ENCODE assay signal across 9 mouse cellular contexts in genomic region chr5:137030416-137030810, GRCm38 (mm10). TPM values are rescaled to one million over a fixed set of nuclear protein-coding genes. Genes with fewer than 3 reads are reported as not detected.
DNase-seq lines count a peak whose midpoint lies in the region; ATAC-seq and TF ChIP-seq lines count a peak whose summit lies in the region.
"Had no signal": no experiment of that assay in that cellular context is flagged by ENCODE, and none has a peak within 500 bp of the region (broad histone marks: within the 10 kb centered on the region; RNA-seq: fewer than 3 reads in every experiment).

No protein-coding gene starts in this region.

- no peak for ATAC-seq in forebrain, embryonic 12.5 days (ENCODE audit: low FRiP score)

- H3K9ac ChIP-seq in forebrain, embryonic 12.5 days: no peak overlapping the region

- peaks cover 2% of the 10 kb centered on the region for H3K36me3 ChIP-seq in forebrain, embryonic 12.5 days (replicated peaks)

- H3K27me3 ChIP-seq in forebrain, embryonic 12.5 days: peaks cover 86% of the 10 kb centered on the region

- no peak for TF ChIP-seq POLR2A in olfactory bulb, adult 2 months (IDR thresholded peaks at IDR 0.05; ENCODE audit: insufficient read depth, low read depth, low read length)

- peak overlapping the region; percentile 49 for H3K4me3 ChIP-seq in forebrain, embryonic 12.5 days (replicated peaks)
- peak overlapping the region; percentile 71 for H3K4me3 ChIP-seq in olfactory bulb, adult 2 months (ENCODE audit: insufficient read depth, low read depth, low read length)

- TF ChIP-seq CTCF in olfactory bulb, adult 2 months (IDR thresholded peaks at IDR 0.05; ENCODE audit: insufficient read depth, low read depth, low read length): no peak

- peak; percentile 55 to 64 for DNase-seq in left cerebral cortex, adult 18-20 months (ENCODE audit: low spot score in 2 of 2)
- DNase-seq in left cerebral cortex, postnatal 4 days: no peak
- peak; percentile 62 to 66 for DNase-seq in layer of hippocampus, postnatal 36 days
- no peak for DNase-seq in cerebellum, adult 11-12 months
- DNase-seq in gastrocnemius, postnatal 10 days: no peak
- no peak for DNase-seq in ovary, adult 18-20 months (ENCODE audit: low spot score)

- intact Hi-C loops in left cerebral cortex, postnatal 4 days (cut with DNase I): loop anchor here (5.0 kb wide), 1 partner anchor 257 kb away; the partner anchor contains the start of gene Ache

- peak overlapping the region; percentile 98 for H3K4me2 ChIP-seq in forebrain, embryonic 12.5 days

- no peak overlapping the region for H3K27ac ChIP-seq in forebrain, embryonic 12.5 days
- H3K27ac ChIP-seq in olfactory bulb, adult 2 months (ENCODE audit: insufficient read depth, low read depth, low read length): peak overlapping the region; percentile 49; the same call in 1 of the 2 replicates

- H3K9me3 ChIP-seq in forebrain, embryonic 12.5 days: no peaks in the 10 kb centered on the region

- 11% methylated on average over 22 of the region's 22 CpGs for WGBS in forebrain, embryonic 12.5 days
- WGBS in olfactory bulb, adult 2 months: 4% methylated on average over 22 of the region's 22 CpGs

- H3K4me1 ChIP-seq in forebrain, embryonic 12.5 days: peaks cover 39% of the 10 kb centered on the region
- H3K4me1 ChIP-seq in olfactory bulb, adult 2 months (ENCODE audit: control insufficient read depth, insufficient read depth, low read length): peaks cover 31% of the 10 kb centered on the region

RNA-seq across cellular contexts. Expression of gene Vgf, which starts 4.2 kb away (rescaled TPM):
- total RNA-seq in left cerebral cortex, adult 18-20 months (2021): 100 to 1,000 TPM; 390 to 400 TPM
- 10 to 100 TPM; 48.5 to 78.9 TPM for total RNA-seq in left cerebral cortex, postnatal 4 days (2021)
- polyA plus RNA-seq in forebrain, embryonic 12.5 days (2016; fragmentation: Nextera tagmentation; extraction: Ambion mirVana): 0.68 and 0.92 TPM in 2 replicates
- 100 to 1,000 TPM; 185 to 237 TPM for total RNA-seq in layer of hippocampus, postnatal 36 days (2021)
- not detected in 2 replicates for polyA plus RNA-seq in olfactory bulb, adult 2 months (2012; ENCODE audit: insufficient read depth, insufficient read length, low replicate concordance, missing spikeins)
- total RNA-seq in gastrocnemius, postnatal 10 days (2021): under 1 TPM; 0.21 to 0.45 TPM
- total RNA-seq: neutrophil, adult 5-6 weeks had no signal

RNA-seq across cellular contexts. Expression of gene Ap1s1, which starts 15.5 kb away (rescaled TPM):
- 100 to 1,000 TPM; 391 to 401 TPM for total RNA-seq in left cerebral cortex, adult 18-20 months (2021)
- total RNA-seq in left cerebral cortex, postnatal 4 days (2021): 100 to 1,000 TPM; 193 to 208 TPM
- polyA plus RNA-seq in forebrain, embryonic 12.5 days (2016; fragmentation: Nextera tagmentation; extraction: Ambion mirVana): 209 and 221 TPM in 2 replicates
- 100 to 1,000 TPM; 286 to 323 TPM for total RNA-seq in layer of hippocampus, postnatal 36 days (2021)
- polyA plus RNA-seq in olfactory bulb, adult 2 months (2012; ENCODE audit: insufficient read depth, insufficient read length, low replicate concordance, missing spikeins): not detected in 2 replicates
- 10 to 100 TPM; 33.4 to 37.0 TPM for total RNA-seq in gastrocnemius, postnatal 10 days (2021)

RNA-seq across cellular contexts. Expression of gene Serpine1, which starts 41.7 kb away (rescaled TPM):
- under 1 TPM; 0.70 to 0.89 TPM for total RNA-seq in left cerebral cortex, adult 18-20 months (2021)
- under 1 TPM; 0.60 TPM for total RNA-seq in left cerebral cortex, postnatal 4 days (2021)
- polyA plus RNA-seq in forebrain, embryonic 12.5 days (2016; fragmentation: Nextera tagmentation; extraction: Ambion mirVana): 0.11 and 0.35 TPM in 2 replicates
- under 1 TPM; 0.37 to 0.56 TPM for total RNA-seq in layer of hippocampus, postnatal 36 days (2021)
- not detected in 2 replicates for polyA plus RNA-seq in olfactory bulb, adult 2 months (2012; ENCODE audit: insufficient read depth, insufficient read length, low replicate concordance, missing spikeins)
- total RNA-seq in gastrocnemius, postnatal 10 days (2021): 1 to 10 TPM; 2.2 to 2.9 TPM
- total RNA-seq: neutrophil, adult 5-6 weeks had no signal

RNA-seq across cellular contexts. Expression of gene Znhit1, which starts 42.6 kb away (rescaled TPM):
- total RNA-seq in left cerebral cortex, adult 18-20 months (2021): 100 to 1,000 TPM in 1 of 2 experiments, 10 to 100 TPM in 1; 96.6 to 107 TPM
- total RNA-seq in left cerebral cortex, postnatal 4 days (2021): 10 to 100 TPM; 90.8 to 93.9 TPM
- polyA plus RNA-seq in forebrain, embryonic 12.5 days (2016; fragmentation: Nextera tagmentation; extraction: Ambion mirVana): 97.9 and 102 TPM in 2 replicates
- total RNA-seq in layer of hippocampus, postnatal 36 days (2021): 10 to 100 TPM; 82.4 to 85.2 TPM
- not detected in 2 replicates for polyA plus RNA-seq in olfactory bulb, adult 2 months (2012; ENCODE audit: insufficient read depth, insufficient read length, low replicate concordance, missing spikeins)
- total RNA-seq in gastrocnemius, postnatal 10 days (2021): 10 to 100 TPM; 39.8 to 41.8 TPM

RNA-seq across cellular contexts. Expression of gene Plod3, which starts 43.6 kb away (rescaled TPM):
- total RNA-seq in left cerebral cortex, adult 18-20 months (2021): 10 to 100 TPM; 32.2 to 32.8 TPM
- 10 to 100 TPM; 46.7 to 52.1 TPM for total RNA-seq in left cerebral cortex, postnatal 4 days (2021)
- polyA plus RNA-seq in forebrain, embryonic 12.5 days (2016; fragmentation: Nextera tagmentation; extraction: Ambion mirVana): 34.5 and 36.4 TPM in 2 replicates
- 10 to 100 TPM; 39.2 to 41.0 TPM for total RNA-seq in layer of hippocampus, postnatal 36 days (2021)
- polyA plus RNA-seq in olfactory bulb, adult 2 months (2012; ENCODE audit: insufficient read depth, insufficient read length, low replicate concordance, missing spikeins): not detected in 2 replicates
- 10 to 100 TPM; 21.3 to 33.5 TPM for total RNA-seq in gastrocnemius, postnatal 10 days (2021)

Comparison
In these comparisons a context has a peak if more than half of its experiments do, and no peak if none do; other contexts are left out.
1. DNase-seq: peak in left cerebral cortex, adult 18-20 months (2 of 2) and layer of hippocampus, postnatal 36 days (2 of 2); none in left cerebral cortex, postnatal 4 days (single experiment), cerebellum, adult 11-12 months (single experiment), gastrocnemius, postnatal 10 days (single experiment) and ovary, adult 18-20 months (single experiment).
2. RNA of gene Vgf, which starts 4.2 kb away (total RNA-seq): 390 to 400 TPM in left cerebral cortex, adult 18-20 months, 185 to 237 TPM in layer of hippocampus, postnatal 36 days and 48.5 to 78.9 TPM in left cerebral cortex, postnatal 4 days; 0.21 to 0.45 TPM in gastrocnemius, postnatal 10 days; every median in the first group is over 10 times any median in the second.
3. RNA of gene Ap1s1, which starts 15.5 kb away (total RNA-seq): 391 to 401 TPM in left cerebral cortex, adult 18-20 months, 286 to 323 TPM in layer of hippocampus, postnatal 36 days and 193 to 208 TPM in left cerebral cortex, postnatal 4 days; 33.4 to 37.0 TPM in gastrocnemius, postnatal 10 days; every median in the first group is over 4 times any median in the second.